Mouse (Mus musculus) CH12.LX (cell line): Measurements from ENCODE around the gene Hyal2. TPM values are rescaled to one million over a fixed set of nuclear protein-coding genes. Genes with fewer than 3 reads are reported as not detected.
A peak's percentile ranks its signal among the peaks of the same experiment; 100 is the strongest.

Experiments
- DNase-seq: peaks from one replicate; pipeline ENCODE4 v3.0.0-alpha.2; 2013; ENCODE audit errors: extremely low read depth
- H3K27ac ChIP-seq: 2 replicates; pipeline ENCODE4 v1.5.1; 2012; ENCODE audit warnings: low read depth, mild to moderate bottlenecking, control low read depth, moderate library complexity; ENCODE audit not compliant: insufficient read depth
- H3K27me3 ChIP-seq: replicated peaks from 2 replicates; pipeline ENCODE3; 2012; ENCODE audit warnings: inconsistent platforms
- H3K36me3 ChIP-seq, 2 experiments: replicated peaks in 1 of 2; 2 replicates each; pipeline versions ENCODE3 to v1.6.1; 2012; ENCODE audit warnings: inconsistent platforms in 1 of 2, low read length in 1 of 2, mild to moderate bottlenecking in 1 of 2, mixed read lengths in 1 of 2, moderate library complexity in 1 of 2; ENCODE audit not compliant: control insufficient read depth in 1 of 2, insufficient read depth in 1 of 2
- H3K4me1 ChIP-seq, 2 experiments: 2 replicates each; pipeline ENCODE4 v1.6.1; 2012; ENCODE audit warnings: inconsistent platforms in 1 of 2, moderate library complexity in 1 of 2; ENCODE audit not compliant: insufficient read depth in 2 of 2, control insufficient read depth in 1 of 2
- H3K4me2 ChIP-seq: 2 replicates; pipeline ENCODE4 v1.6.1; 2012; ENCODE audit warnings: low read depth, mild to moderate bottlenecking, control low read depth; ENCODE audit not compliant: poor library complexity, insufficient read depth, severe bottlenecking
- H3K4me3 ChIP-seq, 3 experiments: fragments of 150-350 bp in 1 of 3; sonication (generic) in 1 of 3; replicated peaks in 1 of 3; 2 replicates each; pipeline versions ENCODE3 to v1.5.1; 2011 to 2012; ENCODE audit warnings: low read depth in 2 of 3, low read length in 2 of 3, mild to moderate bottlenecking in 2 of 3, moderate library complexity in 2 of 3, control low read depth in 1 of 3, improper control_type of control experiment in 1 of 3, inconsistent platforms in 1 of 3, mixed read lengths in 1 of 3; ENCODE audit not compliant: poor library complexity in 1 of 3
- H3K79me2 ChIP-seq: replicated peaks from 2 replicates; pipeline ENCODE4 v1.6.1; 2012; ENCODE audit warnings: mild to moderate bottlenecking, moderate library complexity; ENCODE audit not compliant: control insufficient read depth, poor library complexity, insufficient read depth, severe bottlenecking; ENCODE audit errors: extremely low read depth
- H3K9ac ChIP-seq: 2 replicates; pipeline ENCODE4 v1.6.1; 2012; ENCODE audit warnings: low read depth, mild to moderate bottlenecking, control low read depth, moderate library complexity; ENCODE audit not compliant: insufficient read depth
- H3K9me3 ChIP-seq: replicated peaks from 2 replicates; pipeline ENCODE3; 2012; ENCODE audit warnings: low read length, inconsistent platforms, mixed read lengths
- BHLHE40 ChIP-seq: IDR thresholded peaks from 2 replicates; pipeline ENCODE4 v1.6.1; 2011; ENCODE audit warnings: mild to moderate bottlenecking, low read depth, low read length, improper control_type of control experiment
- CHD1 ChIP-seq: IDR thresholded peaks from 2 replicates; pipeline ENCODE4 v1.6.1; 2012; ENCODE audit warnings: low read depth, low read length, improper control_type of control experiment, inconsistent platforms
- CTCF ChIP-seq, 2 experiments: IDR thresholded peaks in 1 of 2; conservative IDR thresholded peaks in 1 of 2; 2 replicates each; pipeline ENCODE4 v1.5.1; 2011 to 2012; ENCODE audit warnings: low read depth in 2 of 2, low read length in 2 of 2, improper control_type of control experiment in 1 of 2, inconsistent platforms in 1 of 2, mild to moderate bottlenecking in 1 of 2, moderate library complexity in 1 of 2
- ETS1 ChIP-seq: conservative IDR thresholded peaks from 2 replicates; pipeline ENCODE4 v1.6.1; 2012; ENCODE audit warnings: low read depth, mild to moderate bottlenecking, inconsistent platforms, low read length, improper control_type of control experiment, moderate library complexity
- GABPA ChIP-seq: IDR thresholded peaks from 2 replicates; pipeline ENCODE4 v1.6.1; 2012; ENCODE audit warnings: low read depth, low read length, improper control_type of control experiment, inconsistent platforms; ENCODE audit not compliant: insufficient replicate concordance
- HCFC1 ChIP-seq: IDR thresholded peaks from 2 replicates; pipeline ENCODE4 v1.6.1; 2012; ENCODE audit warnings: low read depth, mild to moderate bottlenecking, inconsistent platforms, low read length, improper control_type of control experiment
- IRF4 ChIP-seq: IDR thresholded peaks from 2 replicates; pipeline ENCODE4 v1.6.1; 2014; ENCODE audit warnings: low read depth, mild to moderate bottlenecking, inconsistent platforms, low read length, improper control_type of control experiment
- JUN ChIP-seq: IDR thresholded peaks from 2 replicates; pipeline ENCODE4 v1.6.1; 2011; ENCODE audit warnings: low read depth, mild to moderate bottlenecking, low read length, improper control_type of control experiment, moderate library complexity; ENCODE audit not compliant: insufficient read depth
- JUND ChIP-seq: conservative IDR thresholded peaks from 2 replicates; pipeline ENCODE4 v1.6.1; 2011; ENCODE audit warnings: low read depth, low read length, improper control_type of control experiment
- KAT2A ChIP-seq: IDR thresholded peaks from 2 replicates; pipeline ENCODE4 v1.6.1; 2012; ENCODE audit warnings: low read length, improper control_type of control experiment, inconsistent platforms; ENCODE audit not compliant: insufficient replicate concordance
- MAX ChIP-seq: IDR thresholded peaks from 2 replicates; pipeline ENCODE4 v1.6.1; 2011; ENCODE audit warnings: low read length, improper control_type of control experiment
- MAZ ChIP-seq: IDR thresholded peaks from 2 replicates; pipeline ENCODE4 v1.6.1; 2012; ENCODE audit warnings: low read depth, mild to moderate bottlenecking, inconsistent platforms, low read length, improper control_type of control experiment, moderate library complexity
- MEF2A ChIP-seq: IDR thresholded peaks from 2 replicates; pipeline ENCODE4 v1.6.1; 2014; ENCODE audit warnings: low read depth, mild to moderate bottlenecking, inconsistent platforms, low read length, improper control_type of control experiment, borderline replicate concordance
- MYC ChIP-seq: IDR thresholded peaks from 2 replicates; pipeline ENCODE4 v1.6.1; 2011; ENCODE audit warnings: low read depth, mild to moderate bottlenecking, improper control_type of control experiment, low read length
- POLR2A ChIP-seq: IDR thresholded peaks from 2 replicates; pipeline ENCODE4 v1.6.1; 2011; ENCODE audit warnings: low read depth, mild to moderate bottlenecking, improper control_type of control experiment, low read length
- POLR2AphosphoS2 ChIP-seq: IDR thresholded peaks from 2 replicates; pipeline ENCODE4 v1.6.1; 2011; ENCODE audit warnings: low read depth, low read length, improper control_type of control experiment
- RAD21 ChIP-seq: IDR thresholded peaks from 2 replicates; pipeline ENCODE4 v1.6.1; 2011; ENCODE audit warnings: low read depth, mild to moderate bottlenecking, low read length, improper control_type of control experiment, moderate library complexity
- UBTF ChIP-seq: IDR thresholded peaks from 2 replicates; pipeline ENCODE4 v1.6.1; 2012; ENCODE audit warnings: low read depth, mild to moderate bottlenecking, inconsistent platforms, low read length, improper control_type of control experiment, moderate library complexity
- USF1 ChIP-seq: IDR thresholded peaks from 2 replicates; pipeline ENCODE4 v1.6.1; 2014; ENCODE audit warnings: low read depth, mild to moderate bottlenecking, inconsistent platforms, low read length, improper control_type of control experiment
- USF2 ChIP-seq: conservative IDR thresholded peaks from 2 replicates; pipeline ENCODE4 v1.6.1; 2011; ENCODE audit warnings: low read depth, low read length, improper control_type of control experiment
- ZC3H11A ChIP-seq: IDR thresholded peaks from 2 replicates; pipeline ENCODE4 v1.6.1; 2012; ENCODE audit warnings: low read depth, mild to moderate bottlenecking, inconsistent platforms, low read length, improper control_type of control experiment
- dilution Hi-C: fragments of 300-500 bp; cut with MboI; formaldehyde crosslinking; loops from 2 replicates; pipeline ENCODE4 v1.14.3; 2020; ENCODE audit warnings: low sequenced_read_pairs; ENCODE audit not compliant: extremely low pct_unique_long_range_greater_than_20kb, extremely low pct_ligation_motif_present
- in situ Hi-C: fragments of 300-500 bp; cut with MboI; formaldehyde crosslinking; loops from 3 replicates; pipeline ENCODE4 v1.14.3; 2019; ENCODE audit warnings: low sequenced_read_pairs, low pct_ligation_motif_present, low pct_unique_long_range_greater_than_20kb, mixed read lengths
- polyA plus RNA-seq: library from polyadenylated mRNA; unstranded; fragments of >175 nt; gene quantifications from 2 replicates; pipeline ENCODE4 v1.2.1, GENCODE M21; 2012; ENCODE audit warnings: low read depth; ENCODE audit not compliant: insufficient read length
- total RNA-seq, 2 experiments: library from RNA; depleted of rRNA; stranded (reverse); fragments of 300-350 nt in 1 of 2; fragments of >200 nt in 1 of 2; gene quantifications; 2 replicates each; pipeline ENCODE4 v1.2.3; 2012 to 2014

The Hyal2 gene
- total and polyA plus RNA-seq, 3 experiments = 16.4 to 30.9 (median 26.8) TPM

- no peak within 1 kb of the TSS for H3K27ac ChIP-seq
- TF ChIP-seq IRF4 = no peak
- H3K9ac ChIP-seq = no peak within 1 kb of the TSS
- H3K36me3 ChIP-seq = peaks cover 8 to 20% of the 10 kb centered on the region in 2 experiments
- dilution Hi-C loops (no loop called here), in situ Hi-C loops (no loop called here)
- no peak within 1 kb of the TSS for H3K4me3 ChIP-seq
- DNase-seq = no peak
- H3K4me1 ChIP-seq = peaks cover 17 to 43% of the 10 kb centered on the region in 2 experiments
- H3K79me2 ChIP-seq = no peaks in the 10 kb centered on the region
- H3K4me2 ChIP-seq = no peak within 1 kb of the TSS
- no peaks in the 10 kb centered on the region for H3K9me3 ChIP-seq
- H3K27me3 ChIP-seq = no peaks in the 10 kb centered on the region
These were observed 10.8 kb downstream of the Hyal2 start, which contains the start of gene Naa80 for GRCm38 (mm10) chr9:107578587-107578986. TSS of gene Naa80 (plus strand) at chr9:107578887.

DNA sequence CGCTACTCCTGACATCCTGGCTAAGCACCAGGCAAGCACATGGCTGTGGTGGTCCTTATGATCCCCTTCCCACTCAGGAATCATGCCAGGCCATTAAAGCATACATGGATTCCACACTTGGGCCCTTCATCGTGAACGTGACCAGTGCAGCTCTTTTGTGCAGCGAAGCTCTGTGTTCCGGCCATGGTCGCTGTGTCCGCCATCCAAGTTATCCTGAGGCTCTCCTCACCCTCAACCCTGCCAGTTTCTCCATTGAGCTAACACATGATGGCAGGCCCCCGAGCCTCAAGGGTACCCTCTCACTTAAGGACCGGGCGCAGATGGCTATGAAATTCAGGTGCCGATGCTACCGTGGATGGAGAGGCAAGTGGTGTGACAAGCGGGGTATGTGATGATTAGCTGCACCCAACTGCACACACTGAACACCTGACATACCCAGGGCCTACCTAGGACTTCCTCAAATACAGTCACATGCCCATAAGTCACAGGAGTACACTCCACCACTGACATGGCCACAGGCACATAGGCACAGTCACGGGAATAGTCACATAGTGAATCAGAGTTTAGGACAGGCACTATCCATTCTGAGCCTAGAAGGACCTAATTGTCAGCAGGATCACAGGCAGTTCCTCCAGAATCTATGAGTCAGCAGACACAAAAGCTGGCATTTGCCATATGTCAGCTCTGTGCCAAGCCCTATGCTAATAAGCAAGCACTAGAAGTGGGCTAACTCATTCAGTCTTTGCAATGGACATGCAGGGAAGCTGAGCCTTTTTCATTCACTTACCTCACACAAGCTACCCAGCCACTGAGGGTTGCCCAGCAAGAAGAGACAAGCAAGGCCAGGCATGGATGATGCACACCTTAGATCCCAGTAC lies 11.5 kb downstream of the Hyal2 start:
- no peak for DNase-seq
- dilution Hi-C loops (no loop called here), in situ Hi-C loops (no loop called here)
- H3K27me3 ChIP-seq = no peaks in the 10 kb centered on the region
- H3K27ac ChIP-seq = no peak overlapping the region
- peaks cover 8 to 24% of the 10 kb centered on the region in 2 experiments for H3K36me3 ChIP-seq
- H3K79me2 ChIP-seq = no peaks in the 10 kb centered on the region
- no peak overlapping the region for H3K4me3 ChIP-seq
- no peak overlapping the region for H3K4me2 ChIP-seq
- no peak overlapping the region for H3K9ac ChIP-seq
- TF ChIP-seq JUND = no peak
- no peak for TF ChIP-seq POLR2A
- no peak for TF ChIP-seq MAX
- TF ChIP-seq IRF4 = no peak
- TF ChIP-seq USF2 = no peak
- peaks cover 17 to 43% of the 10 kb centered on the region in 2 experiments for H3K4me1 ChIP-seq
- no peaks in the 10 kb centered on the region for H3K9me3 ChIP-seq

GRCm38 (mm10) chr9:107580501-107581317 lies 13.0 kb downstream of the Hyal2 start, which contains the start of gene Hyal3:
TSS of gene Hyal3 (plus strand) at chr9:107580818.
- H3K9me3 ChIP-seq = no peaks in the 10 kb centered on the region
- in situ Hi-C loops (no loop called here), dilution Hi-C loops (no loop called here)
- peak within 1 kb of the TSS; percentile 47 for H3K27ac ChIP-seq
- H3K9ac ChIP-seq = peak within 1 kb of the TSS; percentile 81
- peaks cover 13 to 39% of the 10 kb centered on the region in 2 experiments for H3K4me1 ChIP-seq
- H3K36me3 ChIP-seq = peaks cover 8 to 33% of the 10 kb centered on the region in 2 experiments
- H3K27me3 ChIP-seq = no peaks in the 10 kb centered on the region
- H3K4me2 ChIP-seq = peak within 1 kb of the TSS; percentile 84
- no peaks in the 10 kb centered on the region for H3K79me2 ChIP-seq
- DNase-seq = peak; percentile 94
- peak within 1 kb of the TSS; percentile 62 to 95 (median 84) for H3K4me3 ChIP-seq
- peak; percentile 25; the same call in 1 of the 2 replicates for TF ChIP-seq MYC
- TF ChIP-seq ETS1 = no peak
- peak; percentile 36; the same call in 1 of the 2 replicates for TF ChIP-seq IRF4
- no peak for TF ChIP-seq GABPA
- no peak; the same call in 1 of the 2 replicates for TF ChIP-seq POLR2AphosphoS2
- TF ChIP-seq JUN = no peak
- TF ChIP-seq MAX = no peak
- TF ChIP-seq BHLHE40 = no peak
- no peak for TF ChIP-seq KAT2A
- TF ChIP-seq USF1 = no peak
- no peak for TF ChIP-seq RAD21
- TF ChIP-seq CTCF (conservative IDR thresholded peaks at IDR 0.05 in 1 of 2, IDR thresholded peaks at IDR 0.05 in 1 of 2; ENCODE audit: low read depth in 2 of 2, low read length in 2 of 2) = no peak
- TF ChIP-seq CHD1 = no peak
- no peak for TF ChIP-seq UBTF
- no peak for TF ChIP-seq USF2
- no peak for TF ChIP-seq MAZ
- TF ChIP-seq HCFC1 = peak; percentile 74
- TF ChIP-seq MEF2A = no peak; the same call in 1 of the 2 replicates
- TF ChIP-seq ZC3H11A = no peak
